Mouse (Mus musculus) liver, embryonic 15.5 days (tissue): Measurements from ENCODE around the gene Pus7. TPM values are rescaled to one million over a fixed set of nuclear protein-coding genes. Genes with fewer than 3 reads are reported as not detected.

Experiments
- ATAC-seq: fragments of 200-750 bp; cut with Nextera tagmentation; 2 replicates; pipeline ENCODE4 v1.8.0; 2017; ENCODE audit warnings: moderate number of reproducible peaks, mild to moderate bottlenecking, moderate library complexity; ENCODE audit not compliant: insufficient read depth
- H3K27ac ChIP-seq: fragments of 300-500 bp; sonication (generic); replicated peaks from 2 replicates; pipeline ENCODE4 v1.5.1; 2015; ENCODE audit warnings: mild to moderate bottlenecking, inconsistent platforms
- H3K27me3 ChIP-seq: fragments of 300-500 bp; sonication (generic); 2 replicates; pipeline ENCODE4 v1.6.1; 2015; ENCODE audit warnings: mild to moderate bottlenecking, inconsistent platforms
- H3K36me3 ChIP-seq: fragments of 300-500 bp; sonication (generic); replicated peaks from 2 replicates; pipeline ENCODE4 v1.6.1; 2015; ENCODE audit warnings: moderate library complexity, mild to moderate bottlenecking, inconsistent platforms
- H3K4me1 ChIP-seq: fragments of 300-500 bp; sonication (generic); replicated peaks from 2 replicates; pipeline ENCODE4 v1.6.1; 2015; ENCODE audit warnings: inconsistent platforms
- H3K4me2 ChIP-seq: fragments of 300-500 bp; sonication (generic); 2 replicates; pipeline ENCODE4 v1.6.1; 2015; ENCODE audit warnings: moderate library complexity, mild to moderate bottlenecking, inconsistent platforms
- H3K4me3 ChIP-seq: fragments of 300-500 bp; sonication (generic); replicated peaks from 2 replicates; pipeline ENCODE4 v1.5.1; 2015; ENCODE audit warnings: mild to moderate bottlenecking, inconsistent platforms
- H3K9ac ChIP-seq: fragments of 300-500 bp; sonication (generic); 2 replicates; pipeline ENCODE4 v1.6.1; 2015; ENCODE audit warnings: moderate library complexity, mild to moderate bottlenecking, inconsistent platforms
- H3K9me3 ChIP-seq: fragments of 300-500 bp; sonication (generic); replicated peaks from 2 replicates; pipeline ENCODE4 v1.6.1; 2016; ENCODE audit warnings: inconsistent platforms
- WGBS: fragments of 180-500 bp; shearing (Covaris S2); methylation state at CpG from one replicate; pipeline ENCODE4 v1.1.7; 2015; ENCODE audit warnings: mixed read lengths; ENCODE audit not compliant: insufficient replicate concordance; 5-methylcytosine and 5-hydroxymethylcytosine counted together
- polyA plus RNA-seq: library from polyadenylated mRNA; unstranded; fragments of >200 nt; fragmentation: Nextera tagmentation; extraction: Ambion mirVana; gene quantifications from 2 replicates; pipeline ENCODE4 v1.2.1, GENCODE M21; 2015

Gene Pus7
- polyA plus RNA-seq = 12.0 and 12.8 TPM in 2 replicates

GRCm38 (mm10) chr5:23782931-23783877 lies at the start of gene Pus7:
Pus7 (minus strand) TSS chr5:23783711.
- Histone ChIP-seq H3K36me3 (no peaks in the 10 kb centered on the region), H3K9me3 (no peaks in the 10 kb centered on the region), H3K4me3 (peak within 1 kb of the TSS; percentile 89), H3K9ac (peak within 1 kb of the TSS; percentile 83), H3K27ac (peak within 1 kb of the TSS; percentile 69), H3K4me1 (peaks cover 34% of the 10 kb centered on the region), H3K4me2 (peak within 1 kb of the TSS; percentile 98), H3K27me3 (no peaks in the 10 kb centered on the region)
- ATAC-seq = peak; percentile 88
- WGBS = under 1% methylated on average over 86 of the region's 86 CpGs

GRCm38 (mm10) chr5:23830897-23831752 lies 47.6 kb upstream of the Pus7 start:
- no peak for ATAC-seq
- peaks cover 51% of the 10 kb centered on the region for H3K27me3 ChIP-seq
- H3K4me1 ChIP-seq = no peaks in the 10 kb centered on the region
- no peak overlapping the region for H3K27ac ChIP-seq
- H3K36me3 ChIP-seq = no peaks in the 10 kb centered on the region
- no peaks in the 10 kb centered on the region for H3K9me3 ChIP-seq
- no peak overlapping the region for H3K4me3 ChIP-seq
- WGBS = 35% methylated on average over 58 of the region's 58 CpGs
- no peak overlapping the region for H3K4me2 ChIP-seq
- no peak overlapping the region for H3K9ac ChIP-seq

GRCm38 (mm10) chr5:23826321-23827004 lies 43.0 kb upstream of the Pus7 start:
- H3K27me3 ChIP-seq = peaks cover 29% of the 10 kb centered on the region
- no peaks in the 10 kb centered on the region for H3K4me1 ChIP-seq
- H3K9me3 ChIP-seq = no peaks in the 10 kb centered on the region
- no peak overlapping the region for H3K9ac ChIP-seq
- no peak for ATAC-seq
- 29% methylated on average over 11 of the region's 11 CpGs for WGBS
- no peak overlapping the region for H3K4me2 ChIP-seq
- H3K36me3 ChIP-seq = 0 out of 2 replicates have a peak, but pooled peaks cover 4% of the 10 kb centered on the region
- H3K27ac ChIP-seq = no peak overlapping the region
- H3K4me3 ChIP-seq = no peak overlapping the region

- WGBS = 68% methylated on average over 8 of the region's 8 CpGs
- peaks cover 7% of the 10 kb centered on the region; the same call in 1 of the 2 replicates for H3K27me3 ChIP-seq
- H3K36me3 ChIP-seq = peaks cover 17% of the 10 kb centered on the region
- no peaks in the 10 kb centered on the region for H3K9me3 ChIP-seq
- no peak overlapping the region for H3K4me3 ChIP-seq
- no peak for ATAC-seq
- no peaks in the 10 kb centered on the region for H3K4me1 ChIP-seq
- no peak overlapping the region for H3K27ac ChIP-seq
- H3K9ac ChIP-seq = no peak overlapping the region
- H3K4me2 ChIP-seq = no peak overlapping the region
Measured at GRCm38 (mm10) chr5:23824171-23824733, 40.7 kb upstream of the Pus7 start.

GRCm38 (mm10) chr5:23822306-23822705 lies 38.8 kb upstream of the Pus7 start:
- no peak overlapping the region for H3K27ac ChIP-seq
- H3K4me2 ChIP-seq = no peak overlapping the region
- no peak overlapping the region for H3K4me3 ChIP-seq
- no peak overlapping the region for H3K9ac ChIP-seq
- no peaks in the 10 kb centered on the region for H3K27me3 ChIP-seq
- WGBS = 74% methylated on average over 11 of the region's 11 CpGs
- H3K9me3 ChIP-seq = no peaks in the 10 kb centered on the region
- no peak for ATAC-seq
- H3K36me3 ChIP-seq = peaks cover 31% of the 10 kb centered on the region
- no peaks in the 10 kb centered on the region for H3K4me1 ChIP-seq

GRCm38 (mm10) chr5:23816681-23817080 lies 33.2 kb upstream of the Pus7 start:
- Histone ChIP-seq H3K36me3 (peaks cover 84% of the 10 kb centered on the region), H3K4me1 (no peaks in the 10 kb centered on the region), H3K27ac (no peak overlapping the region), H3K4me3 (no peak overlapping the region), H3K9me3 (peaks cover 6% of the 10 kb centered on the region; the same call in 1 of the 2 replicates), H3K27me3 (no peaks in the 10 kb centered on the region), H3K4me2 (no peak overlapping the region), H3K9ac (no peak overlapping the region)
- 85% methylated on average over 15 of the region's 15 CpGs for WGBS
- ATAC-seq = no peak

- no peak overlapping the region for H3K9ac ChIP-seq
- ATAC-seq = no peak
- H3K9me3 ChIP-seq = peaks cover 7% of the 10 kb centered on the region; the same call in 1 of the 2 replicates
- WGBS = 88% methylated on average over 5 of the region's 5 CpGs
- H3K27me3 ChIP-seq = no peaks in the 10 kb centered on the region
- H3K27ac ChIP-seq = no peak overlapping the region
- H3K4me3 ChIP-seq = no peak overlapping the region
- peaks cover 93% of the 10 kb centered on the region for H3K36me3 ChIP-seq
- no peak overlapping the region for H3K4me2 ChIP-seq
- no peaks in the 10 kb centered on the region for H3K4me1 ChIP-seq
Measured at GRCm38 (mm10) chr5:23814841-23815240, 31.3 kb upstream of the Pus7 start.

- ATAC-seq = no peak
- H3K9ac ChIP-seq = no peak overlapping the region
Measured at GRCm38 (mm10) chr5:23792726-23793125, 9.2 kb upstream of the Pus7 start.

GRCm38 (mm10) chr5:23789078-23789612 lies 5.6 kb upstream of the Pus7 start:
- Histone ChIP-seq H3K27ac (peak overlapping the region; percentile 85), H3K4me3 (peak overlapping the region; percentile 82), H3K9me3 (no peaks in the 10 kb centered on the region), H3K27me3 (no peaks in the 10 kb centered on the region), H3K36me3 (peaks cover 39% of the 10 kb centered on the region), H3K4me1 (peaks cover 34% of the 10 kb centered on the region), H3K9ac (no peak overlapping the region), H3K4me2 (peak overlapping the region; percentile 84)
- WGBS = 33% methylated on average over 4 of the region's 4 CpGs
- 0 out of 2 replicates have a peak, but pooled peaks have one; percentile 13 for ATAC-seq

More at GRCm38 (mm10) chr5:23792726-23793125, 9.2 kb upstream of the Pus7 start:
- WGBS = 73% methylated on average over 2 of the region's 2 CpGs
- no peak overlapping the region for H3K4me2 ChIP-seq
- H3K9me3 ChIP-seq = no peaks in the 10 kb centered on the region
- no peak overlapping the region for H3K27ac ChIP-seq
- H3K36me3 ChIP-seq = peaks cover 73% of the 10 kb centered on the region
- H3K4me3 ChIP-seq = no peak overlapping the region
- no peaks in the 10 kb centered on the region for H3K27me3 ChIP-seq
- peaks cover 29% of the 10 kb centered on the region for H3K4me1 ChIP-seq

GRCm38 (mm10) chr5:23788390-23788830 lies 4.9 kb upstream of the Pus7 start:
- Histone ChIP-seq H3K4me1 (peaks cover 39% of the 10 kb centered on the region), H3K9ac (peak overlapping the region; percentile 86), H3K36me3 (peaks cover 33% of the 10 kb centered on the region), H3K4me3 (peak overlapping the region; percentile 82), H3K9me3 (no peaks in the 10 kb centered on the region), H3K4me2 (peak overlapping the region; percentile 84), H3K27me3 (no peaks in the 10 kb centered on the region), H3K27ac (peak overlapping the region; percentile 85)
- no peak for ATAC-seq
- WGBS = 6% methylated on average over 3 of the region's 3 CpGs
